Mouse (Mus musculus): Measurements from ENCODE around the gene Casq1.

- no peak for TF ChIP-seq CTCF (IDR thresholded peaks at IDR 0.05; ENCODE audit: low read depth, low read length)
- TF ChIP-seq EP300 (IDR thresholded peaks at IDR 0.05; ENCODE audit: insufficient read depth, low read depth, low read length) = no peak
- TF ChIP-seq POLR2A (IDR thresholded peaks at IDR 0.05; ENCODE audit: insufficient read depth, low read length) = no peak
These were observed at the start of gene Casq1 for GRCm38 (mm10) chr1:172219451-172220406.
